Mouse (Mus musculus): ENCODE data around the gene Des. TPM values are rescaled to one million over a fixed set of nuclear protein-coding genes. Genes with fewer than 3 reads are reported as not detected.
A peak's percentile ranks its signal among the peaks of the same experiment; 100 is the strongest.

Gene Des
- total RNA-seq, 2 experiments from 2014 or later: 0.99 to 1.1 TPM

GRCm38 (mm10) chr1:75380951-75381350, 20.8 kb downstream of the Des start:
- no peak for DNase-seq (ENCODE audit: low spot score in 2 of 2)
- intact Hi-C loops (cut with DNase I): no loop called here

GRCm38 (mm10) chr1:75381482-75382355, 21.6 kb downstream of the Des start:
- intact Hi-C loops (cut with DNase I): no loop called here
- DNase-seq (ENCODE audit: low spot score in 2 of 2): peak in 1 of 2 experiments; percentile 63

- intact Hi-C loops (cut with DNase I): no loop called here
Observed at GRCm38 (mm10) chr1:75382356-75383071, 22.4 kb downstream of the Des start.

GRCm38 (mm10) chr1:75384470-75385141, 24.5 kb downstream of the Des start:
- intact Hi-C loops (cut with DNase I): loop anchor here (5.0 kb wide), 1 partner anchor 42 kb away; no protein-coding TSS in a partner anchor
- peak in 1 of 2 experiments; percentile 67 for DNase-seq (ENCODE audit: low spot score in 2 of 2)

More at GRCm38 (mm10) chr1:75382356-75383071, 22.4 kb downstream of the Des start:
- peak in 1 of 2 experiments; percentile 54 for DNase-seq (ENCODE audit: low spot score in 2 of 2)

GRCm38 (mm10) chr1:75385142-75385730, 25.1 kb downstream of the Des start:
- peak in 1 of 2 experiments; percentile 46 for DNase-seq (ENCODE audit: low spot score in 2 of 2)
- intact Hi-C loops (cut with DNase I): loop anchor here (5.0 kb wide), 1 partner anchor 43 kb away; no protein-coding TSS in a partner anchor

GRCm38 (mm10) chr1:75386149-75386548, 26.0 kb downstream of the Des start:
- DNase-seq (ENCODE audit: low spot score in 2 of 2): peak; percentile 57 to 73
- intact Hi-C loops (cut with DNase I): loop anchor here (5.0 kb wide), 1 partner anchor 44 kb away; no protein-coding TSS in a partner anchor

GRCm38 (mm10) chr1:75387469-75387928, 27.4 kb downstream of the Des start:
- intact Hi-C loops (cut with DNase I): loop anchor here (5.0 kb wide), 1 partner anchor 45 kb away; no protein-coding TSS in a partner anchor
- no peak for DNase-seq (ENCODE audit: low spot score in 2 of 2)

- intact Hi-C loops (cut with DNase I): loop anchor here (5.0 kb wide), 1 partner anchor 46 kb away; no protein-coding TSS in a partner anchor
- DNase-seq (ENCODE audit: low spot score in 2 of 2): peak in 1 of 2 experiments; percentile 19
Observed at GRCm38 (mm10) chr1:75387929-75388897, 28.1 kb downstream of the Des start.

GRCm38 (mm10) chr1:75388898-75389515, 28.9 kb downstream of the Des start:
- DNase-seq (ENCODE audit: low spot score in 2 of 2): no peak
- intact Hi-C loops (cut with DNase I): loop anchor here (5.0 kb wide), 1 partner anchor 47 kb away; no protein-coding TSS in a partner anchor

GRCm38 (mm10) chr1:75393139-75393538, 33.0 kb downstream of the Des start:
- intact Hi-C loops (cut with DNase I): no loop called here
- DNase-seq (ENCODE audit: low spot score in 2 of 2): peak; percentile 39 to 78

- DNase-seq (ENCODE audit: low spot score in 2 of 2): no peak
- intact Hi-C loops (cut with DNase I): no loop called here
Observed at GRCm38 (mm10) chr1:75393846-75394245, 33.7 kb downstream of the Des start.

GRCm38 (mm10) chr1:75398761-75399402, 38.8 kb downstream of the Des start:
- peak in 1 of 2 experiments; percentile 59 for DNase-seq (ENCODE audit: low spot score in 2 of 2)
- intact Hi-C loops (cut with DNase I): no loop called here

- DNase-seq (ENCODE audit: low spot score in 2 of 2): peak in 1 of 2 experiments; percentile 31
- intact Hi-C loops (cut with DNase I): no loop called here
Observed at GRCm38 (mm10) chr1:75399755-75400492, 39.8 kb downstream of the Des start.

GRCm38 (mm10) chr1:75400493-75401115, 40.5 kb downstream of the Des start:
- DNase-seq (ENCODE audit: low spot score in 2 of 2): no peak
- intact Hi-C loops (cut with DNase I): no loop called here

GRCm38 (mm10) chr1:75405547-75405946, 45.4 kb downstream of the Des start:
- intact Hi-C loops (cut with DNase I): no loop called here
- DNase-seq (ENCODE audit: low spot score in 2 of 2): no peak

GRCm38 (mm10) chr1:75406173-75406572, 46.0 kb downstream of the Des start:
- intact Hi-C loops (cut with DNase I): no loop called here
- no peak for DNase-seq (ENCODE audit: low spot score in 2 of 2)
